Mouse (Mus musculus) limb, embryonic 14.5 days (tissue): ENCODE data around the gene Lsm3. TPM values are rescaled to one million over a fixed set of nuclear protein-coding genes. Genes with fewer than 3 reads are reported as not detected.

Experiments
- ATAC-seq: fragments of 200-750 bp; cut with Nextera tagmentation; 2 replicates; pipeline ENCODE4 v1.8.0; 2017; ENCODE audit warnings: low read depth, moderate number of reproducible peaks, moderate TSS enrichment; ENCODE audit not compliant: low FRiP score
- DNase-seq: peaks from one replicate; pipeline ENCODE4 v3.0.0-alpha.2; 2015; ENCODE audit warnings: low spot score
- H3K27ac ChIP-seq: fragments of 300-500 bp; sonication (generic); replicated peaks from 2 replicates; pipeline ENCODE4 v1.5.1; 2014; ENCODE audit warnings: low read depth, mild to moderate bottlenecking, low read length, moderate library complexity, mixed read lengths
- H3K27me3 ChIP-seq: fragments of 300-500 bp; sonication (generic); 2 replicates; pipeline ENCODE4 v1.6.1; 2014; ENCODE audit warnings: low read length, mixed read lengths; ENCODE audit not compliant: control insufficient read depth, insufficient read depth
- H3K36me3 ChIP-seq: fragments of 300-500 bp; sonication (generic); 2 replicates; pipeline ENCODE4 v1.6.1; 2014; ENCODE audit warnings: mild to moderate bottlenecking, low read length, moderate library complexity, mixed read lengths; ENCODE audit not compliant: control insufficient read depth, insufficient read depth
- H3K4me1 ChIP-seq: fragments of 300-500 bp; sonication (generic); 2 replicates; pipeline ENCODE4 v1.6.1; 2014; ENCODE audit warnings: antibody characterized with exemption, low read length, mixed read lengths; ENCODE audit not compliant: control insufficient read depth, insufficient read depth
- H3K4me2 ChIP-seq: fragments of 300-500 bp; sonication (generic); replicated peaks from 2 replicates; pipeline ENCODE4 v1.6.1; 2014; ENCODE audit warnings: low read depth, mild to moderate bottlenecking, low read length, moderate library complexity; ENCODE audit not compliant: severe bottlenecking
- H3K4me3 ChIP-seq: fragments of 300-500 bp; sonication (generic); replicated peaks from 2 replicates; pipeline ENCODE4 v1.5.1; 2014; ENCODE audit warnings: low read length
- H3K9ac ChIP-seq: fragments of 300-500 bp; sonication (generic); 2 replicates; pipeline ENCODE4 v1.6.1; 2014; ENCODE audit warnings: mild to moderate bottlenecking, low read depth, low read length, moderate library complexity; ENCODE audit not compliant: severe bottlenecking
- H3K9me3 ChIP-seq: fragments of 300-500 bp; sonication (generic); 2 replicates; pipeline ENCODE4 v1.6.1; 2016; ENCODE audit warnings: low read length; ENCODE audit not compliant: control insufficient read depth
- POLR2A ChIP-seq: fragments of 200-500 bp; IDR thresholded peaks from 2 replicates; pipeline ENCODE4 v1.8.0; 2012; ENCODE audit warnings: inconsistent platforms, mild to moderate bottlenecking, moderate library complexity, borderline replicate concordance; ENCODE audit not compliant: insufficient read depth, insufficient read length; ENCODE audit errors: extremely low read depth
- WGBS: fragments of 180-500 bp; shearing (Covaris S2); extraction: QIAGEN DNeasy Blood & Tissue Kit; methylation state at CpG from one replicate; pipeline ENCODE4 v1.1.7; 2014; 5-methylcytosine and 5-hydroxymethylcytosine counted together
- polyA plus RNA-seq, 2 experiments: library from polyadenylated mRNA; depleted of rRNA in 1 of 2; stranded (reverse) in 1 of 2; unstranded in 1 of 2; fragments of >200 nt; fragmentation: Nextera tagmentation in 1 of 2; extraction: Ambion mirVana in 1 of 2; gene quantifications; 2 replicates each; pipeline versions ENCODE4 v1.2.1 to v1.2.3; 2012 to 2014

Lsm3 gene
- polyA plus RNA-seq, 2 experiments, result 137 to 253 TPM

DNA sequence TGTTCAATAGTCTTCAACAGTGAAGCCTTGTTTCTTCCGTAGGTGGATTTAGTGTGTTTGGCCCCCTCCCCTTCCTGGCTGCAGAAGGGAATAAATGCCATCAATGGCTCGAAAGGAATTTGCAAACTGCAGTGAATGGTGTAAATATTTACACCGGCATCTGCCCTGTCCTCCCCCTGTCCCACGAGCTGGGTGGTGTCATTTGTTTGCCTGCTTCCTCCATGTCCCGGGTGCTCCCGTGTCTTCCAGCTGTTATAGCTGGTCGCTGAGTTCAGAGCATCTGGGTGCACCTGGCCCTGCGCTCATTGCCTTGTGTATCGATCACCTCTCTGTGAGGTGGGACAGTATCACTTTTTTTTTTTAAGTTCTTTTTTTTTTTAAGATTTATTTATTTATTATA, 50.7 kb downstream of the Lsm3 start:
- Histone ChIP-seq H3K4me3 (no peak overlapping the region), H3K27ac (no peak overlapping the region), H3K27me3 (no peaks in the 10 kb centered on the region), H3K9ac (no peak overlapping the region), H3K4me2 (no peak overlapping the region), H3K9me3 (no peaks in the 10 kb centered on the region), H3K36me3 (no peaks in the 10 kb centered on the region), H3K4me1 (no peaks in the 10 kb centered on the region)
- ATAC-seq (no peak), DNase-seq (no peak)
- WGBS, result 43% methylated on average over 9 of the region's 9 CpGs
- no peak for TF ChIP-seq POLR2A

Other genes starting within 250 kb of the Lsm3 start
- 4.2 and 5.1 TPM in 2 replicates for gene Wnt7a, start 104.6 kb upstream of the Lsm3 start, polyA plus RNA-seq (2012; rRNA removed)
- 4.3 and 5.2 TPM in 2 replicates for gene Wnt7a, start 104.6 kb upstream of the Lsm3 start, polyA plus RNA-seq (2014; fragmentation: Nextera tagmentation; extraction: Ambion mirVana)
- gene Chchd4, start 42.4 kb upstream of the Lsm3 start, polyA plus RNA-seq (2012; rRNA removed), result 8.2 and 9.3 TPM in 2 replicates
- 22.0 and 23.4 TPM in 2 replicates for gene Chchd4, start 42.4 kb upstream of the Lsm3 start, polyA plus RNA-seq (2014; fragmentation: Nextera tagmentation; extraction: Ambion mirVana)
- 60.3 and 70.0 TPM in 2 replicates for gene Tmem43, start 42.2 kb upstream of the Lsm3 start, polyA plus RNA-seq (2012; rRNA removed)
- gene Tmem43, start 42.2 kb upstream of the Lsm3 start, polyA plus RNA-seq (2014; fragmentation: Nextera tagmentation; extraction: Ambion mirVana), result 64.8 and 65.7 TPM in 2 replicates
- gene Xpc, start within 50 bp of the Lsm3 start, polyA plus RNA-seq (2012; rRNA removed), result 10.1 and 11.6 TPM in 2 replicates
- gene Xpc, start within 50 bp of the Lsm3 start, polyA plus RNA-seq (2014; fragmentation: Nextera tagmentation; extraction: Ambion mirVana), result 14.2 and 16.7 TPM in 2 replicates
- 43.3 and 54.4 TPM in 2 replicates for gene Slc6a6, start 168.1 kb downstream of the Lsm3 start, polyA plus RNA-seq (2012; rRNA removed)
- gene Slc6a6, start 168.1 kb downstream of the Lsm3 start, polyA plus RNA-seq (2014; fragmentation: Nextera tagmentation; extraction: Ambion mirVana), result 41.2 and 44.2 TPM in 2 replicates